Mouse (Mus musculus) stomach, postnatal 0 days (tissue): ENCODE data around the gene Tbc1d17. TPM values are rescaled to one million over a fixed set of nuclear protein-coding genes. Genes with fewer than 3 reads are reported as not detected.
"Not testable (repeated sequence)": the region's sequence is repeated elsewhere in the genome, so short reads cannot be mapped to it uniquely, and the experiment has no call there.

ENCODE experiments used
- ATAC-seq: fragments of 200-750 bp; cut with Nextera tagmentation; 2 replicates; pipeline ENCODE4 v1.8.0; 2017; ENCODE audit not compliant: low FRiP score, low TSS enrichment
- DNase-seq: peaks from one replicate; pipeline ENCODE4 v3.0.0-alpha.2; 2016; ENCODE audit warnings: low spot score
- H3K27ac ChIP-seq: fragments of 300-500 bp; sonication (generic); replicated peaks from 2 replicates; pipeline ENCODE4 v1.5.1; 2014; ENCODE audit warnings: mild to moderate bottlenecking, control low read depth
- H3K27me3 ChIP-seq: fragments of 300-500 bp; sonication (generic); 2 replicates; pipeline ENCODE4 v1.6.1; 2014; ENCODE audit warnings: low read length; ENCODE audit not compliant: control insufficient read depth, insufficient read depth
- H3K36me3 ChIP-seq: fragments of 300-500 bp; sonication (generic); 2 replicates; pipeline ENCODE4 v1.6.1; 2014; ENCODE audit warnings: low read length, mixed read lengths; ENCODE audit not compliant: control insufficient read depth, insufficient read depth
- H3K4me1 ChIP-seq: fragments of 300-500 bp; sonication (generic); replicated peaks from 2 replicates; pipeline ENCODE4 v1.6.1; 2014; ENCODE audit warnings: antibody characterized with exemption; ENCODE audit not compliant: control insufficient read depth, insufficient read depth
- H3K4me2 ChIP-seq: fragments of 300-500 bp; sonication (generic); replicated peaks from 2 replicates; pipeline ENCODE4 v1.6.1; 2014; ENCODE audit warnings: low read depth, mild to moderate bottlenecking, control low read depth, moderate library complexity
- H3K4me3 ChIP-seq: fragments of 300-500 bp; sonication (generic); 2 replicates; pipeline ENCODE4 v1.5.1; 2014; ENCODE audit warnings: low read depth, low read length, control low read depth
- H3K9ac ChIP-seq: fragments of 300-500 bp; sonication (generic); 2 replicates; pipeline ENCODE4 v1.6.1; 2014; ENCODE audit warnings: mild to moderate bottlenecking, low read length, control low read depth, mixed read lengths
- H3K9me3 ChIP-seq: fragments of 300-500 bp; sonication (generic); 2 replicates; pipeline ENCODE4 v1.6.1; 2016; ENCODE audit warnings: low read length; ENCODE audit not compliant: control insufficient read depth
- CTCF ChIP-seq: IDR thresholded peaks from 2 replicates; pipeline ENCODE4 v1.5.1; 2016; ENCODE audit warnings: antibody characterized with exemption, low read depth, mild to moderate bottlenecking, moderate library complexity
- EP300 ChIP-seq: optimal IDR thresholded peaks from 2 replicates; pipeline ENCODE3; 2016; ENCODE audit warnings: antibody characterized with exemption
- WGBS: fragments of 180-500 bp; shearing (Covaris S2); extraction: QIAGEN DNeasy Blood & Tissue Kit; methylation state at CpG from one replicate; pipeline ENCODE4 v1.1.7; 2014; 5-methylcytosine and 5-hydroxymethylcytosine counted together
- polyA plus RNA-seq: library from polyadenylated mRNA; unstranded; fragments of >200 nt; fragmentation: Nextera tagmentation; extraction: Ambion mirVana; gene quantifications from 2 replicates; pipeline ENCODE4 v1.2.1, GENCODE M21; 2015

Gene Tbc1d17
- polyA plus RNA-seq, 1 experiment from 2014 or later, result 45.4 TPM

DNA sequence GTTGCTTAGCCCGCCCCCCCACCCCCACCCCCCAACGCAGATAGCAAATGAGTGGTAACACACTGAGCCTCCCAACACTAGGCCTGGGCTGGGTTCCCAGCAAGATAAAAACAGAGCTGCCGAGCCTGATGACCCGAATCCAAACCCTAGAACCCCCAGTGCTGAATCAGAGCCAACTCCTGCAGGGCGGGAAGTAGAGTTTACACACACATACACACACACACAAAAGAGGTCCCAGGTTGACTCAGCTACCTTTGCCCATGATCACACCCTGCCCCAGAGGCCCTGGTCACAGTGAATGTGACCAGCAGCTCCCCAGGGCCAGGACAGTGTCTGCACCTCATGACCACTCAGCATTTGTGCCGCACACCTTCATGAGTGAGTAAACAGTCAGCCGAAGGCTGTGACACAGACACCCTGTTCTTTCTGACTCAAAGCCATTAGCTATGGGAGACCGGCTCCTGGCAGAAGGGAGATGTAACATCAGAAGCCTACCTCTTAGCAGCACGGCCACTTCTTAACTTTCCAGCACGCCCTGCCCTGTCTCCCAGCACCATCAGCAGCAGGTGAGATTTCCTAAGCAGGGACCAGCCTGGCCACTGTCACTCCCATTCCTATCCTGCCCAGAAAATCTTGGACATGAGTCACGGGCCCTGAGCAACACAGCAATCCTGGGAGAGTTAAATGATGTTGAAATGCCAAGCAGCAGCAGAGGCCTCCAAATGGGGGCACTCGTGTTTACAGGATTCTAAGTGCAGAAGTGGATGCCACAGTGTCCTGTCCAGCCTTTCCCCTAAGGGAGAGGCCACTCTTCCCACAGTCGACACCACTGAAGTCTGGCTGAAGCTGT is 39.6 kb upstream of the Tbc1d17 start:
- H3K9me3 ChIP-seq, result no peaks in the 10 kb centered on the region
- peaks cover 5% of the 10 kb centered on the region; the same call in 1 of the 2 replicates for H3K36me3 ChIP-seq
- H3K9ac ChIP-seq, result no peak overlapping the region; the same call in 1 of the 2 replicates
- TF ChIP-seq CTCF, result no peak
- peak; percentile 80 for ATAC-seq
- H3K4me1 ChIP-seq, result peaks cover 6% of the 10 kb centered on the region
- H3K27me3 ChIP-seq, result no peaks in the 10 kb centered on the region
- no peak overlapping the region for H3K4me3 ChIP-seq
- peak; percentile 79 for DNase-seq
- 68% methylated on average over 13 of the region's 13 CpGs for WGBS
- H3K4me2 ChIP-seq, result no peak overlapping the region
- H3K27ac ChIP-seq, result peak overlapping the region; percentile 69

- no peak overlapping the region for H3K27ac ChIP-seq
- DNase-seq (no peak), ATAC-seq (no peak)
- WGBS, result 88% methylated on average over 7 of the region's 7 CpGs
- H3K9me3 ChIP-seq, result no peaks in the 10 kb centered on the region
- H3K36me3 ChIP-seq, result peaks cover 7% of the 10 kb centered on the region; the same call in 1 of the 2 replicates
- no peaks in the 10 kb centered on the region for H3K27me3 ChIP-seq
- H3K4me2 ChIP-seq, result no peak overlapping the region
- peaks cover 6% of the 10 kb centered on the region for H3K4me1 ChIP-seq
- H3K4me3 ChIP-seq, result no peak overlapping the region
- no peak overlapping the region for H3K9ac ChIP-seq
- TF ChIP-seq EP300 (no peak), CTCF (no peak)
Measured at GRCm38 (mm10) chr7:44886964-44887363, 38.1 kb upstream of the Tbc1d17 start.

DNA sequence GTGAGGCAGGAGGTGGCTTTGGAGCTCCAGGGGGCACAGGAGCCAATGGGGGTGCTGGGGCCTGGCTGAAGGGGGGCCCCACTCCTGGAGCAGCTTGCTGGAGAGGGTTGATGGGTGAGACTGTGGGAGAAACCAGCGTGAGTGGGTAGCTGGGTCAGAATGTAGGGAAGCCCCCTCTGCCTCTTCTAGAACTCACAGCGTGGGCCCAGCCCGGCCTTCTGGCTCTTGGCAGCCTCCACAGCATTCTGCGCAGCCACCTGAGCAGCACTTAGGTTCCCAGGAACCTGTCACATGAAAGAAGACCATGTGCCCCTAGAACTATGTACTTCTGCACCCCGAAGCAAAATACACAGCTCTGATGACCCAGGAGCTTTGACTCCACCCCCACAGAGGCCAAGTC is 35.8 kb upstream of the Tbc1d17 start:
- no peak overlapping the region for H3K4me3 ChIP-seq
- no peak overlapping the region for H3K27ac ChIP-seq
- H3K4me1 ChIP-seq, result peaks cover 2% of the 10 kb centered on the region; the same call in 1 of the 2 replicates
- no peak overlapping the region for H3K9ac ChIP-seq
- TF ChIP-seq CTCF, result no peak
- no peak for TF ChIP-seq EP300
- H3K9me3 ChIP-seq, result no peaks in the 10 kb centered on the region
- DNase-seq (no peak), ATAC-seq (no peak)
- 96% methylated on average over 5 of the region's 5 CpGs for WGBS
- H3K36me3 ChIP-seq, result peaks cover 22% of the 10 kb centered on the region
- no peaks in the 10 kb centered on the region for H3K27me3 ChIP-seq
- no peak overlapping the region for H3K4me2 ChIP-seq

DNA sequence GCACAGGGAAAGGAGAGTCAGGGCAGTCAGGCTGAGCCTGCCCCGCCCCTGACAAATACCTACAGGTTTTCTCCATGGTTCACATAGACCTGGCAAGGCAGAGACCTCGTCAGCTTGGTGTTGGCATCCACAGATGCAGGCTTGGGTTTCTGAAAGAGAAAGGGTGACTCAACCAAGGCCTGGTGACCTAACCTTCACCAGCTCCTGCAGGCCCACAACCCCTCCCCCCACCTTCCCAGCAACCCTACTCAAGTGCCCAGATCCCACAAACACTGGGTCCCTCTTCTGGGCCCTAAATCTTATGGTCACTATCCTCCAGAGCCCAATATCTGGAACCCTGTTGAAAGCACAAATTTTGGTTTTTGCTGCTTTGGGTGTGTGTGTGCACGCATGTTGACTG is 34.2 kb upstream of the Tbc1d17 start:
- TF ChIP-seq CTCF, result no peak
- TF ChIP-seq EP300, result no peak
- Histone ChIP-seq H3K4me1 (no peaks in the 10 kb centered on the region), H3K4me3 (no peak overlapping the region), H3K9ac (no peak overlapping the region), H3K4me2 (no peak overlapping the region), H3K27me3 (no peaks in the 10 kb centered on the region), H3K36me3 (peaks cover 33% of the 10 kb centered on the region), H3K9me3 (no peaks in the 10 kb centered on the region), H3K27ac (no peak overlapping the region)
- DNase-seq (no peak), ATAC-seq (no peak)
- 88% methylated on average over 3 of the region's 3 CpGs for WGBS

- no peaks in the 10 kb centered on the region for H3K9me3 ChIP-seq
- H3K9ac ChIP-seq, result no peak overlapping the region
- 87% methylated on average over 14 of the region's 14 CpGs for WGBS
- H3K4me3 ChIP-seq, result no peak overlapping the region
- H3K4me2 ChIP-seq, result no peak overlapping the region
- no peak for TF ChIP-seq EP300
- TF ChIP-seq CTCF, result no peak
- DNase-seq (no peak), ATAC-seq (no peak)
- no peaks in the 10 kb centered on the region for H3K27me3 ChIP-seq
- no peak overlapping the region for H3K27ac ChIP-seq
- no peaks in the 10 kb centered on the region for H3K4me1 ChIP-seq
- H3K36me3 ChIP-seq, result peaks cover 33% of the 10 kb centered on the region
Measured at GRCm38 (mm10) chr7:44877833-44878232, 29.0 kb upstream of the Tbc1d17 start.

DNA sequence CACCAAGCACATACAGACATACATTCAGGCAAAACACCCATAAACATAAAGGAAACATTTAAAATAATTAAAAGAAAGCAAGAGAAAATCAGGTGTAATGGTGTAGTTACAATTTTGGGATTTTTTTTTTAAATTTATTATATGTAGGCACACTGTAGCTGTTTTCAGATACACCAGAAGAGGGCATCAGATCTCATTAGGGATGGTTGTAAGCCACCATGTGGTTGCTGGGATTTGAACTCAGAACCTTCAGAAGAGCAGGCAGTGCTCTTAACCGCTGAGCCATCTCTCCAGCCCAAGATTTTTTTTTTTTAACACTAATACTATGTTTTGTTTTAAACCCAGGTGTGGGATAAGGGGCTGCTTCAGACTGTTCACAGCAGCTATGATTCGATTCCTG is 22.9 kb upstream of the Tbc1d17 start:
- not testable (repeated sequence) for ATAC-seq, H3K4me3 ChIP-seq, H3K9ac ChIP-seq, H3K9me3 ChIP-seq, H3K4me2 ChIP-seq, H3K27me3 ChIP-seq, H3K27ac ChIP-seq, DNase-seq, H3K36me3 ChIP-seq
- H3K4me1 ChIP-seq, result peaks cover 11% of the 10 kb centered on the region
- TF ChIP-seq CTCF, result peak; percentile 45
- 85% methylated on average over 2 of the region's 2 CpGs for WGBS
